Mouse (Mus musculus): Measurements from ENCODE around the gene Mrln.
A peak's percentile ranks its signal among the peaks of the same experiment; 100 is the strongest.

Mrln gene

DNA sequence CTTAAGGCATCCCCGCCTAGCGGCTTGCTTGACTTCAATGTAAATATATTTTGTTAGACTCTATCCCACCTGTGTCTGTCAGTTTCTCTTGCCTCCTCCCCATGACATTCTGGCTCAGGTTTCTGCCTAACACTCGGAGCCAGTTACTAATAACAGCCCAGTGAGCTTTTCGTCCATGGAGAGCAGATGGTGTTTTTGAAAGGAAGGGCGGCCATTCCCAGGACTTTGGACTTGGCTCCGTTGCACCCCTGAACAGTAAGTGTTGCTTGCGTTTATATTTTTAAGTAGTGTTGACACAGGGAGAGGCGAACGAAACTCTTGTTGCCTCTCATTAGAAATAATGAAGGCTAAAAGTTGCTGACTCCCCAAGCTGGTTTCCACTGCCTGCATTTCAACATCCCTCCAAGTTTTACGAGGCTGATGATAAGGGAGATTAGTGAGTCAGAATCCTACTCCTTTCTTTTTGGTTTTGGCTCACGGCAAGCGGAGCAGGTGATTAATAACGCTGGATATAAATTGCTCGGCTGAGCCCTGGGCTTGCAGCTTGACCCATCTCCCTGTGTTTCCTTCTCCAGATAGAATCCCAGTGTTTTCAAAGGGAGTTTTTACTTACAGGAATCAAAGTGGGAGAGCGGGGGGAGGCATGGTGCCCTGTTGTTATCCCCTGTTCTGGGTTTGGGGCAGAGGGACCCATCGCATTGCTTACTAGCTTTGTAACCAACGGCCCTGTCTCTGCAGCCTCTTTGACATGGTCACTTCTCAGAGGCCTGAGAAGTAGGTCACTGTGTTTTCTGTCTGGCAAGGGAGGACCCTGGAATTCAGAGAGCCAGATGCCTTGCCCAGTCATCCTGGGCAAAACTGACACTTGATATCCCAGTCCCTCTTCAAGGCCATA lies at the start of gene Mrln:
Gene Mrln, plus strand, starts transcription at position 160 of the 895 bp plus-strand sequence.
- peak; percentile 76 for DNase-seq (ENCODE audit: inconsistent ontology term)

DNA sequence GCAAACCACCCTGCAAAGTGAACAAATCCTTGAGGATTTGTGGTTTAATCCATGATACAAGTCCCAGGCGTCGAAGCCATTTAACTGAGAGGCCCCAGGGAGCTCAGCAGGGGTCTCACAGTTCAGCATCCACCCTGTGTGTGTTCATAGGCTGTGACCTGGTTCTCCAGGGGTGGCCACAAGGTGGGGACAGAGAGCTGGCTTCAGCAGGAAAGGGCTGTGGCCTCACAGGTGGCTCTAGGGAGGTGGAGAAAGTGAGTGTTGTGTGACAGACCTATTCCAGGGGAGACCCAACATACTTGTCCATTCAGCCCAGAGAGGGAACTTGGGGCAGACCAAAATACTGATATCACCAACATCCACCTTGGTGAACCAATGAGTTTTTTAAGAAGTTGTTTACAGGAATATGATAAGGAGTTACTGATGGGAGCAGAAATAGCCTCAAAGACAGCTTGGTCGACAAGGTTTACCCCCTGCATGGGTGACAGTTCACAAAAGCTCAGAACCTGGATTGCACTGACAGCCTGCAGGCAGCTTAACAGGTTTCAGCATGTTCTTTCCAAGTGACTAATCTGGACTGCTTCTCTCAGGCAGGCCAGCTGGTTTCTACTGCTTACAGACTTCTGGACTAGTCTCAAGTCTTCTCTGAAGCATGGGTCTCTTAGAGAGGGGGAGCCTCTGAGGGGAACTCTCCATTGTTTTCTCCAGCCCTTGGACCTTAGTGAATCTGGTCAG lies 47.9 kb upstream of the Mrln start:
- no peak for DNase-seq (ENCODE audit: inconsistent ontology term)

DNA sequence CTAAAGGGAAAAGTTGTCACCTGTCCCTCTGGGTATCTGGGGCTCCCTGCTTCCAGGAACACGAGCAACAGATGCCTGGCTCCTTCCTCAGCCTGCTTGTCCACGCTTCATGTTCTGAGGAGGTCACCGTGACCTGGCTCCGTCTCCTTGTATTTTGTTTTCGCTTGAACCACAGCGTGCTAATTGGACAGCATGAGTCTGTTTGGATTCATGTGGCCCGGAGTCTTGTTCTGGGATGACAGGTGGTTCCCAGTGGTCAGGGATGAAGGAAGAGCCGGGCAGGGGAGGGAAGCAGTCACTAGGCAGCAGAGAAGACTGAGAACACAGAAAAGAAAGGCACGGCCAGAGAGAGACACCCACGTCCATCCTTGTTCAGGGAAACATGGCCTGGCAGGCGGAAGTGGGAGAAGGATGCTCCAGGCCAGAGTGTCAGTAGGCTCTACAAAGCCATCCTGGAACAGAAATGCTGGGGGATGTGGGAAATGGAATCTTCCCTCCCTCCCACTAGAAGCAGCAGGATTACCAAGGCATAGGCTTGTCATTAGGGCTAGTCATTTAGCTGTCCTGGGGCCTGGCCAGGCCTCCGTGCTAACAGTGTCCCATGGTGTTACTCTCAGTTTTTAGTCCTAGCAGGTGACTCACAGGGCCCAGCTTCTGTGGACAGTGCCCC lies 44.7 kb upstream of the Mrln start:
- DNase-seq (ENCODE audit: inconsistent ontology term): peak; percentile 85

DNA sequence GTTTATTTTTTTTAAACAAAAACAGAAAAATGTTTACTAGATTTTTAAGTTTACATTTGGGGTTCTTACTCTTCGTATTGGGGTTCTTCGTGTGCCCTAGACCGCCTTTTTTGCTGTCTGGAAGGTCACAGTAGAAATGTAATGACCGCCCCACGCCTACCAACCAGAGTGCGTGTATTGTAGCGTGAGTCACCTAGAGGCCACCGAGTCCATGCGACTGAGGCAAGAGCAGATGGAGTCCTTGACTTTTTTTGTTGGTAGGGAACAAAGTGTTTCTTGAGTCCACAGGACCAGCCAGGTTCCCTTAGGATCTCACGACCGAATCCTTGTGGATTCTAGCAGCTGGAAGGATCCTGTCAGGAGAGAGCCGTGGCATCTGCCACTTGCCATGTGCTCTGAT lies 43.7 kb upstream of the Mrln start:
- DNase-seq (ENCODE audit: inconsistent ontology term): no peak

DNA sequence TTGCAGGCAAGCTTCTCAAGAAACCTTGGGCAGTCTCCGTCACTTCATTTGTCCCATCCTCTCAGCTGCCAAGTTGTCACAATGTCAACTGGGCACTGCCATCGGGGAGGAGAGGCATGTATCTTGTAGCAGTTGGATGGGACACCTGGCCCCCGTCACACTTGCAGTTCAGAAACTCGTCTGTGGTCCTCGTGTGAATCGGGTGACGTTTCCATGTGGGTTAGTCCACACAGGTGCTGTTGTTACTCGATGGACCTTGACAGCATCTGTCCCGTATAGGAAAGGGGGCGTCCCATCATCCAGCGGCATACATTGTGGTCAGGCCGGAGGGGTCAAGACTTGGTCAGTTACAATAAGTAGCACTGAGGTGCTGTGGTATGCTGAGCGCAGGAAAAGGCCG lies 43.0 kb upstream of the Mrln start:
- DNase-seq (ENCODE audit: inconsistent ontology term): no peak

DNA sequence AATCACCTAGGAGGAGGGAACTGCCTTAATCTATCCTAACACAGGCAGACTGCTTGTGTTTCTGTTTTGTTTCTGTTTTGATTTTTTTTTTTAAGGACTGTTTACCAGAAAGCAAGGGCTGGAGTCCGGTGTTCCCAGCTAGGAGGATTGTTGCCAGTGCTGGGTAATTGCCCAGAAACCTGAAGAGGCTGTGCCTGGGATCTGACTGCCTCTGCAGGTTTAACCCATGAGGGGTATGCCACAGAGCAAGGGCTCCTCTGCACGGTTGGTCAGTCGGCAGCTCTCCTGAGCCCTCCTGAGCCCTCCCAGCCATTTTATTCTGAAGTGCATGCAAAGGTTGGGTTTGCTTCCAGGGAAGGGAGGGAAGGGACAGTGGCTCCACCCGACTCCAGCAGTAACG lies 40.8 kb upstream of the Mrln start:
- DNase-seq (ENCODE audit: inconsistent ontology term): no peak

DNA sequence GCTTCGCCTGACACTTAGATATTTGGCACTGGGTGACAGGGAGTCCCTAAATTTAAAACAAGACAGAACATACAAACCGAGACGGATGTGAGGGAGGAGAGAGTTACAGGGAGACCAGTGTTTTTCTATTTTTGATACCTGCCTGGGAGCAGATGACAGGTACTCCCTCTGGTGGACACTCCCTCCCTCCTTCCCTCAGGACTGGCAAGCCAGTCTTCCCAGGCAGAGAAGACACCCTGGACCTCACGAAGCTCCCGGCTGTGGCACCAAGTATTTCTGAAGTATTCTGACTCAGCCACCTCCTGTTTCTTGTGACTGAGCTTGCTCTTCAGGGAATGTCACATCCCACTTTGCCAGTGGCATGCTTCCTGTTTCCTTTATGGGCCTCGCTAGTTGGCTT lies 38.6 kb upstream of the Mrln start:
- no peak for DNase-seq (ENCODE audit: inconsistent ontology term)

DNA sequence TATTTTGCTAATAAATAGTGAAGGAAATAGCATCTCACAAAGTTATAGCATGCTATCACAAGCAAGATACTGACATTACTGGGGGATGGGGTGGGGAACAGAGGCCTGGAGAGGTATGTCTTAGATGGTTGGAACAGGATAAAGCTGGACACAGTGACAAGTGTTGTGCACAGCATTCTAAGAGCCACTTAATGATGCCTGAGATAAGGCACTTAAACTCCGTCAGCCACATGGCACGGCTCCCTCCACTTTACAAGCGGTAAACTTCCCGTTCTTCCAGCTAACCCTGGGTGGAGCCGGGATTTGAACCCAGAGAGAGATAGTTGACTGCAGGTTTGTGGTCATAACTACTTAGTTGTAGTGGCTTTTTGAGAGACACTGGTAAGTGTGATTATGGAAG lies 38.0 kb upstream of the Mrln start:
- no peak for DNase-seq (ENCODE audit: inconsistent ontology term)

DNA sequence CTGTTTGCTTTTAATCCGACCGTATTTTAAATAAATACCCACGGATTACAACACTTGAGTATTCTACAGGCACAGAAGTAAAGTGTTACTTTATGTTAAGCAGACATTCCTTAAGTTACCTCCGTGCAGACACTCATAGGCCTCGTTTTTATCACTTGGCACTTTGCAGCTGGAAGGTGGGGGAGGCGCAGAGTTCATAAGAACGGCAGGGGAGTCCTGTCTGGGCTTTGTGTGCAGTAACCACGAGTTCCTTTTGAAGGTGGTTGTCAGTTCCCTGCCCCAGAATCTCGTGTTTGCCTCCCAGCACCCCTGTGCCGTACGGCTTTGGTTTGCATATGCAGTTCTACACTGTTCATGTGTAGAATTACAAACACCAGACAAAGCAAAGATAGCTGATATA lies 36.8 kb upstream of the Mrln start:
- DNase-seq (ENCODE audit: inconsistent ontology term): no peak

DNA sequence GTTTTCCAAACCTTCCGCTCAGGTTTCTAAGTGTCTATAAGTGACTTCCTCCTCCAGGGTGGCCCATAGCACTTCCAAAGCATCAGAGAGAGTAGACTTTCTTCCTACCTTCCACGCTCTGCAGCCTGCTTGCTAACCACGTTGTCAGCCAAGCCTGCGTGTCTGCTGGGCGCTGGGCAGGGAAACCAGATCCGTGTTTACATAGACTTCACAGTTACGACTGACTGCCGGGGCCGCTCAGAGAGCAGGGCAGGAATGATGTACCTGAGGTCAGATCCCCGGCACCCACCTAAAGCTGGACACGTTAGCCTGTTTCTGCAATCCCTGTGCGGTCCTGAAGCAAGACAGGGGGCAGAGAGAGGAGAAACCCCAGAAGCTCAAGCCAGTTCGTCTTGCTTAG lies 36.1 kb upstream of the Mrln start:
- no peak for DNase-seq (ENCODE audit: inconsistent ontology term)

DNA sequence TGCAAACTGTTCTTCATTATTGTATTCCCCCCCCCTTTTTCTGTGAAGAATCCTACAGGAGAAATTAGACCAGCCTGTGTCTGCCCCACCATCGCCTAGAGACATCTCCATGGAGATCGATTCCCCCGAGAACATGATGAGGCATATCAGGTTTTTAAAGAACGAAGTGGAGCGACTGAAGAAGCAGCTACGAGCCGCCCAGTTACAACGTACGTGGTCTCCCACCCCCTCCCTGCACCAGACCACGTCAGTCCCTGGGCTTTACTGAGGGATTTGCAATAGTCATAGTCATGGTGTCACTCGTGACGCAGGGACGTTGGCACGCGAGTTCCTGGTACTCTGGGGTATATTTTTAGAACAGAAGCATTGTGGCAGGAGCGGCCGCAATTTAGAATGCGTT lies 35.4 kb upstream of the Mrln start:
- no peak for DNase-seq (ENCODE audit: inconsistent ontology term)

DNA sequence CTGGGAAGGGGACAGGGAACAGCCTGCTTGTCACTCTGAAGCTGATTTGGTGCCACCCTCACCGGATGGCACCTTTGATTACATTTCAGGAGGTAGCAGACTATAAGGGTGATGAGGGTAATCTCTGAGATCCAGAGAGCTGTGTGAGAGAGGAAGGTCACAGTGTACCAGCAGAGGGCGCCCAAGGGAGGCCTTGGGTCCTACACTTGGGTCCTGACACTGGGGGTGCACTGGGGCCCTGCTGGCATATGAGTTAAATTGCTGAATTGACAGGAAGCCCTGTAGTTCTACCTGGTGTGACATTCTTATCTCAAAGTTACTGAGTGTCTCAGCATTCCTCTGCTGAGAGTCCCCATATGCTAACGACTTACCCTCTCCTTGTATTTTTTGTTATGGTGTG lies 31.1 kb upstream of the Mrln start:
- DNase-seq (ENCODE audit: inconsistent ontology term): peak; percentile 44

DNA sequence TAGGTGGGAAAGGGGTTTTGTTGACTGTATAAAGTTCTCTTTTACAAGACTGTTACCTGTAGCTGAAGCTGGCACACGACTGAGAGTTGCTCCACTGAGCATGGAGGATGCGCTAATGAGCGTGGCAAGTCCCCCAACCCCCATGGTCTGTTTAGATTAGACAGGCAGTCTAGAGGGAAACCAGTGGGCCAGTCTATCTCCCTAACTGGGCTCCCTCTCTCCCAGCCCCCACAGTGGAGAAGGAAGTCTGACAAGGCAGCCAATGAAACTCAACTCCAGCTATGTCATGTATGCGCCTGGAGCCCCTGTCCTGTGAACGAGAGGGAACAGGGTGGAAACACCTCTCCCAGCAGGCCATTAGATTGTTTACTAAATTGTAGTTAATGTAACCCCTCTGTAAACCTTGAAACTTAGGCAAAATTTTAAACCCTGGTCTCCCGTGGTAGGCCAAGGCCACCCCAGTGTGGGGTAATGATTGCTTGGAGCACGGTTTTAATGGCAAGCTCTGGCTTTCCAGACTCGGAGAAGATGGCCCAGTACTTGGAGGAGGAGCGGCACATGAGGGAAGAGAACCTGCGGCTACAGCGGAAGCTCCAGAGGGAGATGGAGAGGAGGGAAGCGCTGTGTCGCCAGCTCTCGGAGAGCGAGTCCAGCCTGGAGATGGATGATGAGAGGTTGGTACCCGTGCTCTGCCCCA lies 29.8 kb upstream of the Mrln start:
- DNase-seq (ENCODE audit: inconsistent ontology term): no peak

DNA sequence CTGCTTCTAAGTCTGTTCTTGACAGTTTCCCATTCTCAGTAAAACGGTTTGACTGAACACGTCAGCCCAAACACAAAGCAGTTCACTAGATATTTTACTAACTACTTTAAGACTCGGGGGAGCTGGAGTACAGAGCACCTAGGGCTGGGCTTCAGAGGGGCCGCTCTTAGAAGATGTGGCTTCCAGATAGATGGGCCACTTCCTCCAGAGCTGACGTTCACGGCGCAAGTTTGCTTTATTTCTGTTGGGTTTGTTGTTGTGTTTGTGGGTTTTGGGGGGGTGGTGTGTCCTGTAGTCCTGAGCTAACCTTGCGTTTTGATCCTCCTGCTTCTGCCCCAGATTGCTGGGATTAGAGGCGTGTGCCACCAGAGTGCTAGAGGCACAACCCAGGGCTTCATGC lies 23.7 kb upstream of the Mrln start:
- no peak for DNase-seq (ENCODE audit: inconsistent ontology term)

DNA sequence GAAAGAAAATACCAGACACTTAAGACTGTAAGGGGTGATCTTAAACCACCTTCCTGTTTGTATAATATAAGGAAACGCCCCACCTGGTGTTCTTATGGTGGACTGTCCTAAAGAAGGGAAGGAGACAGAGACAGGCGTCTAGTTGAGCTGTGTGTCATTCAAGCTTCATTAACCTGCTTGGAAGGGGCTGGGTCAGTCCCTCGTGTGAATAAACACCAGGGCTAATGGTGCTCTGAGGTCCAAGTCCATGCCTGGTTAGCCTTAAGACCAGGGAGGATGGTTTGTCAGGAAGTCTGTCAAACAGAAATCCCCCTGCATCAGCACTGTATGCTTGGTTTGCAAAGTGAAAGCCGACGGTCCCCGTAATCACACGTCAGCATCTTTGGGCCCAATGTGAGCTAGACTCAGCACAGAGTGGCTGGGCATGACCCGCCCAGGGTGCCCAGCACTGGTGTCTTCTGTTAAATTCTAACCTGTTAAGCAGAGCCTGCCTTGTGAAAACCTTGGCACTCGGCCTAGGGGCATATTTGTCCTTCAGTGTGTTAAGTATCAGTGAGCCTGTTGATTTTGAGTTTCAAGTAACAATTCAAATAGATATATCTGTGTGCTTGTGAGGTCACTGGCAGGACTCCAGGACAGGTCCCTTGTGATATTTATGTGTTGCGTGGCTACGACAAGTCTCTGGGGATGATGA lies 23.0 kb upstream of the Mrln start:
- DNase-seq (ENCODE audit: inconsistent ontology term): no peak

DNA sequence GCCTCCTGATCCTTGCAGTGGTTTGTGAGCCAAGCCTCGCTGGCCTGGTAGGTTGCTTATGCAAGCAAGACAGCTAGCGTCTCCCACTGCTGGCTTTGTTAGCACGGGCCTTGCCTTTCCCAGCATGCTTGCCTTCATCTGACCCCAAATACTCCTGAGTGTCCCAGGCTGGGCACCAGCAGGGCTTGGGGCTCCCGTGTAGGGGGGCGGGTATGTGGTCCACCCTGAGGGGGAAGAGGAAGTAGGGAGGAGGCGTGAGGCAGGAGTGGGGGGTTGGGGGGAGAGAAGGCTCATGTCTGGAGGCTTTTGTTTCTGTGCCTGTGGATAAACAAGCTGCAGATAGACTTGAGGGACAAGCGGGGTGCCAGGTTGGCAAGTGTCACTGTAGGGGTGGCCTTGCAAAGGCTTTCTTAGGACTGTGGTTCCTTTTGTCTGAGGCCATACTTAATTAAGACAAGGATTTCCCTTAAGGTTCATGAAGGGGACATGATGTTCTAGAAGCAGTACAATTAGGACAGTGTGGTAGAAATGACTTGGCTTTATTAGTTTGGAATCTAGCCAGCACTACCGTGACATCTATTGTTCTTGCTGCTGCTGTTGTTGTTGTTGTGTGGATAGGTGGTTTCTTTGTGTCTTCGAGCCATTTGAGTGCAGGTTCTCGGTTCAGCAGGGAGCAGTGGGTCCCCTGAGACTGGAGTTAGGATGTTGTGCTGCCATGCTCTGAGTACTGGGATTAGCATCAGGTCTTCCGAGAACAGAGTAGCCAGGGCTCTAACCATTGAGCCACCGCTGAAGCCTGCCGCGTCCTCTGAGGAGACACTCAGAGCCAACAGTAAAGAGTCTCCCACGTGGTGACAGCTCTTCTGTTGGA lies 21.0 kb upstream of the Mrln start:
- peak; percentile 38 for DNase-seq (ENCODE audit: inconsistent ontology term)

DNA sequence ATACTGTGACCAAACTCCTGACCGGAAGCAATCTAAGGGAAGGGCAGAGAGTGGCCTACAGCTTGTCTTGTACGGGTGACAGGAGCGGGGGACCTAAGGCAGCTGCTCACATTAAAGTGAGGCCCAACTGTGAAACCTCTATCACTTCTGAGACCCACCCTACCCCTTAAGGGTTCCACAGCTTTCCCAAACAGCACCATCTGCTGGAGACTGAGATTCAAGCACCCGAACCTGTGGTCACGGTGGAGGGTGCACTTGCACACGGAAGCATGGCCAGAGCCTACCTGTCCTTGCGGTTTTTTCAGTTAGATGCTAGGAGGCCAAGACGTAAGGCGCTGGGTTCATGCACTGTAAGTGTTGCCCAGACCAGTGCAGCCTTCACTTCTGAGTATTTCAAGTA lies 18.3 kb upstream of the Mrln start:
- DNase-seq (ENCODE audit: inconsistent ontology term): no peak

DNA sequence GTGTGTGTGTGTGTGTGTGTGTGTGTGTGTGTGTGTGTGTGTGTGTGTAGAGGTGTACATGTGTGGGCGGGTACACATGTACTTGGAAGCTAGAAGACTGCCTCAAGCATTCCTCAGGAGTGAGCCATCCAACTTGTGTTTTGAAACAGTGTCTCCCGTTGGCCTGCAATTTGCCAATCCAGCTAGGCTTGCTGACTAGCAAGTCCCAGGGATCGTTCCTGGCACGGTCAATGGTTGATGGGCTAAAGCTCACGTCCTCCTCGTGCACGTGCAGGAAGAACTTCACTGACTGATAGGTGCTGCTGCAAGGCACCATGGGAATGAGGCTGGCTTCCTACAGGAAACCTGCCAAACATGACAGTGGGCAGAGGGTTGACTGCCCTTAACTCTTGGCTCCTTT lies 17.9 kb upstream of the Mrln start:
- no peak for DNase-seq (ENCODE audit: inconsistent ontology term)

DNA sequence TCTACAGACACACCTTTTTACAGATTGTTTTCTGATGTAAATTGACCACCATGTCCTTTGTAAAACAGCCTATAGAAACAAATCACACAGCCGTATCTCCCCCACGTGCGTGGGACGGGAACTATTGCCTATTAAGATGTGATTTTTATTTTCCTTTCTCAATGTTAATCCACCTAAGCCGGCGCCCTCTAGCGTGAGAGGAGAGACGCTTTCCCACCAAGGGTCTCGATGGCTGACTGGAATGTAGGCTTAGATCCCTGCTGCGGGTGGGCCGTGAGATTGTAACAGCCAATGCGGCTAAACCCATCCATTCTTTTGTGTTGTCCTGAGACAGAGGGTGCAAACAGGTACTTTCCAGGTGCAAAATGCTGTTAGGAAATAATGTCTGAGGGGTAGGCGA lies 14.6 kb upstream of the Mrln start:
- no peak for DNase-seq (ENCODE audit: inconsistent ontology term)

DNA sequence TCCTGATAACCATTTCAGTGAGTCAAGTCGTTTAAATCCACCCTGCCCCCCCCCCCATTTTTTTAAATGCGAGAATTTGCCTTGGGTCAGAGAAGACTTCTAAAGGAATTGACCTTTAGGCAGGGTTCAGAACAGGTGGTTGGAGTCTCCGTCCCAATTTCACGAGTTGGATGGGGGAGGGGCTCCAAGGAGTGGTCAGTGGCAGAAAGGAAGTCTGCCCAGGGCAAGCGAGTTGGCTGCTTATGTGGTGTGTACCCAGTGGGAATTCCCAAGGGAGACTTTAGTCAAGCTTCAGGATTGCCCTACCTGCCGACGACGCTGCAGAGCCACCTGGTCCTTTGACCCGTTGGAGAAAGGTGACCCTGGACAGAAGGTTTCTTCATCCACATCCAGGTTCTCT lies 10.2 kb upstream of the Mrln start:
- DNase-seq (ENCODE audit: inconsistent ontology term): no peak

DNA sequence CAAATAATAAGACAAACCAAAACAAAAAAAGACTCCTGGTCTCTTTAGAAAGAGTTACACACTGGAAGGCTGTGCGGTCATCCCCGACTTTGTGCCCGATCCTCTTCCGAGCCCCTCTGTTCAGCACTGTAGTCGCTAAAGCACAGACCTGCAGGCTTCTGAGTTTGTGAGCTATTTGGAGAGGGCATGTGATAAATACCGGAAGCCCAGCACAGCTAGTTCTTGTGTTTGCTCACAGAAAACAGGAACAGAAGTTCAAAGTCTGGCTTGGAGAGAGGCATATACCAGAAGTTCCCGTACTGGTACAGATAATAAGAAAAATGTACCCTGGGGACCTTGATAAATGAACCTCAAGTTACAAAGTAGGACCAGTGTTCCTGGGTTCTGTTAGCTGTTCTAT lies 9.2 kb upstream of the Mrln start:
- no peak for DNase-seq (ENCODE audit: inconsistent ontology term)

All from Muller cell, postnatal 12 days (primary cell).